ENCODE assay signal across 8 mouse cellular contexts in the genomic region with DNA sequence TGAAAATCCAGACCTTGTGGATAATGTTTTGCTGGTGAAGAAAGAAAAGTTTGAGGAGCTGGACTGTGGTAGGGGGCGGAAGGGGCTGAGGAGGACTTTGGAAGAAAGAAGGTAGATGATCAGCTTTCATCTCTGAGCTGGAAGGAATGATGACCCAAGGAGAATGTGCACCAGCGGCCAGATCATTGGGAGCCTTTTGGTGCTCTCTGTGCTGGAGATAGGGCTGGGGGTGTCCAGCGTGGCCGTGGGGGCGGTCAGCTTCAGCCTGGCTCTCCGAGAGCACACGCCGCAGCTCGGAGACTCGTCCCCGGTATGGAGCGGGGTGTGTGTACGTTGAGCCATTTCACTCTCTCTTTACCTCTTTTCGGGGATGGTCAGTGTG. TPM values are rescaled to one million over a fixed set of nuclear protein-coding genes. Genes with fewer than 3 reads are reported as not detected.
A peak's percentile ranks its signal among the peaks of the same experiment; 100 is the strongest.
DNase-seq lines count a peak whose midpoint lies in the region; ATAC-seq and TF ChIP-seq lines count a peak whose summit lies in the region.

No protein-coding gene starts in this region.

- no peaks in the 10 kb centered on the region for H3K36me3 ChIP-seq in kidney, postnatal 0 days (ENCODE audit: insufficient read depth, low read length)
- H3K36me3 ChIP-seq in embryonic facial prominence, embryonic 11.5 days (replicated peaks; ENCODE audit: control insufficient read depth, insufficient read depth, low read depth, low read length) = no peaks in the 10 kb centered on the region
- no peaks in the 10 kb centered on the region for H3K36me3 ChIP-seq in midbrain, embryonic 10.5 days

- ATAC-seq in kidney, postnatal 0 days (replicated peaks; ENCODE audit: low FRiP score, low read depth) = no peak
- peak; percentile 81 for ATAC-seq in embryonic facial prominence, embryonic 11.5 days (replicated peaks; ENCODE audit: insufficient number of reproducible peaks, low FRiP score, low TSS enrichment, low read depth)

- H3K4me3 ChIP-seq in kidney, postnatal 0 days (replicated peaks; ENCODE audit: low read depth, low read length) = peak overlapping the region; percentile 30
- H3K4me3 ChIP-seq in embryonic facial prominence, embryonic 11.5 days (ENCODE audit: low read depth, low read length) = peak overlapping the region; percentile 46
- peak overlapping the region; percentile 66 for H3K4me3 ChIP-seq in midbrain, embryonic 10.5 days

- no peaks in the 10 kb centered on the region for H3K4me1 ChIP-seq in kidney, postnatal 0 days (replicated peaks; ENCODE audit: insufficient read depth, low read length)
- no peaks in the 10 kb centered on the region for H3K4me1 ChIP-seq in embryonic facial prominence, embryonic 11.5 days (ENCODE audit: control insufficient read depth, insufficient read depth, low read length)
- peaks cover 19% of the 10 kb centered on the region for H3K4me1 ChIP-seq in midbrain, embryonic 10.5 days

- peak overlapping the region; percentile 45 for H3K4me2 ChIP-seq in kidney, postnatal 0 days (ENCODE audit: low read length)
- H3K4me2 ChIP-seq in embryonic facial prominence, embryonic 11.5 days (ENCODE audit: low read depth, low read length) = peak overlapping the region; percentile 87

- 0 out of 2 replicates have a peak, but pooled peaks cover 3% of the 10 kb centered on the region for H3K27me3 ChIP-seq in kidney, postnatal 0 days (ENCODE audit: insufficient read depth, low read length)
- no peaks in the 10 kb centered on the region for H3K27me3 ChIP-seq in embryonic facial prominence, embryonic 11.5 days (ENCODE audit: control insufficient read depth, insufficient read depth, low read length)
- 0 out of 2 replicates have a peak, but pooled peaks cover 6% of the 10 kb centered on the region for H3K27me3 ChIP-seq in midbrain, embryonic 10.5 days (ENCODE audit: low read depth, poor library complexity, severe bottlenecking)

- no peak overlapping the region for H3K27ac ChIP-seq in kidney, postnatal 0 days
- no peak overlapping the region for H3K27ac ChIP-seq in embryonic facial prominence, embryonic 11.5 days (replicated peaks; ENCODE audit: low read depth, low read length)
- H3K27ac ChIP-seq in midbrain, embryonic 10.5 days (replicated peaks) = peak overlapping the region; percentile 87

- TF ChIP-seq CTCF in kidney, postnatal 0 days (IDR thresholded peaks at IDR 0.05; ENCODE audit: low read depth) = no peak

- DNase-seq in kidney, postnatal 0 days (ENCODE audit: low spot score) = peak; percentile 2
- DNase-seq in kidney, adult 8-10 months = no peak
- peak; percentile 23 for DNase-seq in embryonic facial prominence, embryonic 11.5 days (ENCODE audit: low spot score)
- DNase-seq in heart, postnatal 4 days = peak; percentile 5
- DNase-seq in midbrain, embryonic 10.5 days (ENCODE audit: low spot score) = no peak
- DNase-seq in spleen, adult 18-20 months = no peak
- DNase-seq in kidney, postnatal 14 days = no peak
- no peak for DNase-seq in ovary, postnatal 36 days (ENCODE audit: low spot score)

- 2% methylated on average over 14 of the region's 14 CpGs for WGBS in kidney, postnatal 0 days
- 5% methylated on average over 14 of the region's 14 CpGs for WGBS in embryonic facial prominence, embryonic 11.5 days
- WGBS in midbrain, embryonic 10.5 days = under 1% methylated on average over 14 of the region's 14 CpGs

- H3K9ac ChIP-seq in kidney, postnatal 0 days (ENCODE audit: low read depth, low read length) = no peak overlapping the region
- peak overlapping the region; percentile 63 for H3K9ac ChIP-seq in embryonic facial prominence, embryonic 11.5 days (replicated peaks; ENCODE audit: low read length)

- no peaks in the 10 kb centered on the region for H3K9me3 ChIP-seq in kidney, postnatal 0 days (replicated peaks; ENCODE audit: low read length)
- H3K9me3 ChIP-seq in embryonic facial prominence, embryonic 11.5 days (replicated peaks; ENCODE audit: control insufficient read depth, low read length) = no peaks in the 10 kb centered on the region
- no peaks in the 10 kb centered on the region for H3K9me3 ChIP-seq in midbrain, embryonic 10.5 days (replicated peaks)

RNA-seq across cellular contexts. Expression of a gene that starts 0.7 kb away (rescaled TPM):
- 0.71 and 0.95 TPM in 2 replicates for polyA plus RNA-seq in kidney, postnatal 0 days (2015; fragmentation: Nextera tagmentation; extraction: Ambion mirVana)
- polyA plus RNA-seq in embryonic facial prominence, embryonic 11.5 days (2014; fragmentation: Nextera tagmentation; extraction: Ambion mirVana) = 0.70 and 0.77 TPM in 2 replicates
- total RNA-seq in heart, postnatal 4 days (2021) = 1 to 10 TPM; 1.4 to 2.4 TPM
- 1.9 TPM in 2 replicates for polyA plus RNA-seq in midbrain, embryonic 10.5 days (2016; fragmentation: Nextera tagmentation; extraction: Ambion mirVana)

Comparison
In these comparisons a context has a peak if more than half of its experiments do, and no peak if none do; other contexts are left out.
1. DNase-seq: peak in kidney, postnatal 0 days (single experiment), embryonic facial prominence, embryonic 11.5 days (single experiment) and heart, postnatal 4 days (single experiment); none in kidney, adult 8-10 months (0 of 2), midbrain, embryonic 10.5 days (single experiment), spleen, adult 18-20 months (0 of 2), kidney, postnatal 14 days (single experiment) and ovary, postnatal 36 days (single experiment).
2. Peak in every context shown above with its lines, with median percentiles within 50 percentile points of each other: H3K4me3 ChIP-seq.